Mouse (Mus musculus) E14TG2a.4 (cell line): ENCODE data around the gene Crtc3.

Experiments used
- CTCF ChIP-seq: conservative IDR thresholded peaks from 2 replicates; pipeline ENCODE4 v1.5.1; 2014; ENCODE audit warnings: low read length
- NANOG ChIP-seq: IDR thresholded peaks from 2 replicates; pipeline ENCODE4 v1.6.1; 2014; ENCODE audit warnings: borderline replicate concordance, low read length, mixed read lengths
- POU5F1 ChIP-seq: IDR thresholded peaks from 2 replicates; pipeline ENCODE4 v1.6.1; 2014; ENCODE audit warnings: low read length, borderline replicate concordance

- TF ChIP-seq CTCF: no peak
- TF ChIP-seq POU5F1: no peak
- TF ChIP-seq NANOG: no peak
Observed at GRCm38 (mm10) chr7:80612191-80612787, 76.4 kb downstream of the Crtc3 start.
